Mouse (Mus musculus): ENCODE data around the gene Decr2. TPM values are rescaled to one million over a fixed set of nuclear protein-coding genes. Genes with fewer than 3 reads are reported as not detected.
"Not testable (repeated sequence)": the region's sequence is repeated elsewhere in the genome, so short reads cannot be mapped to it uniquely, and the experiment has no call there.

Decr2 gene
- polyA plus RNA-seq, 1 experiment, result 0.35 TPM

DNA sequence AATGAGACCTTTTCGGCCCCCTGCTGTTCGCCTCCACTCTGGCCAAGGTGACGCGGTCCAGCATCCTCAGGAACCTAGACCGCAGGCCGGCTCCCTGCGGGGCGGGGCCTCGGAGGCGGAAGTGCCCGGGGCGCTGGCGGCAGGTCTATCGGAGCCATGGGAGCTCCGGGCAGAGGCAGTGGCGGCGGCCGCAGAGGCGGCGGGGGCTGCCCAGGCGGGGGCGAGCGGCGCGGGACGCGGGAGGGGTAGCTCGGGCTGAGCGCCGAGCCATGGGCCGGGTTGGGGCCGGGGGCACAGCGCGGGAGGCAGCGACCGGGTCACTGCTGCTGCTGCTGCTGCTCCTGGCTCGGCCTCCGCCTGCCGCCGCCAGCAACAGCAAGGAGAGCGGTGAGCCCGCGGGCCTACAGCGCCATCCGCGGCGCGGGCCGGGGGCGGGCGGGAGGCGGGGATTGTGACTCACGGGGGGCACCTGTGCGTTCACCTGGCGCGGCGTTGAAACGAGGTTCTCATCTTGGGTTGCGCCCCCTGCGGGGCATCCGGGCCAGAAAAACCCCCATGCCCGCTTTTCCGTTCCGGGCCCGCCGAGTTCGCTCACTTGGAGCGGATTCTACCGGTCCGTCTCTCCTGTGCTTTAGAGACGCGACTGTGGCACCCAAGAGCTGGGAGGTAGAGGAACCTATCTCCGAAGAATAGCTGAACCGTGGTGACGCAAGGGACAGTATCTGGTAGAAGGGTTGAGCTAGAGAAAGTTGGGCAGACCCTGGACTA lies 23.2 kb upstream of the Decr2 start, which contains the start of gene Tmem8:
Gene Tmem8 (plus strand): TSS at position 119 of the 768 bp plus-strand sequence.
- peak within 1 kb of the TSS; percentile 92 for H3K4me3 ChIP-seq (replicated peaks)
- TF ChIP-seq GATA1 (IDR thresholded peaks at IDR 0.05; ENCODE audit: borderline replicate concordance, low read length), result no peak
- TF ChIP-seq FLI1 (IDR thresholded peaks at IDR 0.05; ENCODE audit: low read length), result no peak
- no peaks in the 10 kb centered on the region for H3K36me3 ChIP-seq (replicated peaks; ENCODE audit: low read length)
- peaks cover 82% of the 10 kb centered on the region for H3K27me3 ChIP-seq (replicated peaks)
- H3K9me3 ChIP-seq, result peaks cover 5% of the 10 kb centered on the region; the same call in 1 of the 2 replicates
- peaks cover 24% of the 10 kb centered on the region for H3K4me1 ChIP-seq

DNA sequence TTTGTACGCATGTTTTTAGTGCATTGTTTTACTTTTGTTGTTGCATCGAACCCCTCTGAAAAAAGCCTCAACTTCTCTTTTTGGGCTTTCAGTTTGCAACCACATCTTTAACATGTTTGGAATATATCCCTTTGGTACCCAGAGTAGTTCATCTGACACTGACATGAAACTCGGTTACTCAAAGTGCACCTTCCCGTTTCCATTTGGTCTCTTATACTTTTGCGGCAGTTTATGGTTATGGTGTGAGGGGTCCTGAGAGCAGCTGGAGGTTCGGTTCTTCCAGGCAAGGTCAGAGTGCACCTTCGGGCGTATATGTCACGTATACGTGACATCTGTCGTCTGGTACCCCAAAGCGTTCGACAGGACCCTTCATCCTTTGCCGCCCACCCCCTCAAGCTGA lies 22.6 kb upstream of the Decr2 start:
- Histone ChIP-seq H3K4me3 (replicated peaks) (peak overlapping the region; percentile 92), H3K27me3 (replicated peaks) (peaks cover 76% of the 10 kb centered on the region), H3K9me3 (peaks cover 5% of the 10 kb centered on the region; the same call in 1 of the 2 replicates), H3K36me3 (replicated peaks; ENCODE audit: low read length) (no peaks in the 10 kb centered on the region), H3K4me1 (peaks cover 20% of the 10 kb centered on the region)
- TF ChIP-seq FLI1 (IDR thresholded peaks at IDR 0.05; ENCODE audit: low read length) (no peak), GATA1 (IDR thresholded peaks at IDR 0.05; ENCODE audit: borderline replicate concordance, low read length) (no peak)

GRCm38 (mm10) chr17:26111722-26112121 lies 21.6 kb upstream of the Decr2 start:
- Histone ChIP-seq H3K36me3 (replicated peaks; ENCODE audit: low read length) (no peaks in the 10 kb centered on the region), H3K4me1 (peaks cover 20% of the 10 kb centered on the region), H3K27me3 (replicated peaks) (peaks cover 65% of the 10 kb centered on the region), H3K4me3 (replicated peaks) (no peak overlapping the region), H3K9me3 (peaks cover 5% of the 10 kb centered on the region; the same call in 1 of the 2 replicates)
- TF ChIP-seq GATA1 (IDR thresholded peaks at IDR 0.05; ENCODE audit: borderline replicate concordance, low read length) (no peak), FLI1 (IDR thresholded peaks at IDR 0.05; ENCODE audit: low read length) (no peak)

GRCm38 (mm10) chr17:26111024-26111423 lies 20.9 kb upstream of the Decr2 start:
- H3K9me3 ChIP-seq, result peaks cover 5% of the 10 kb centered on the region; the same call in 1 of the 2 replicates
- no peak overlapping the region for H3K4me3 ChIP-seq (replicated peaks)
- H3K27me3 ChIP-seq (replicated peaks), result peaks cover 60% of the 10 kb centered on the region
- TF ChIP-seq FLI1 (IDR thresholded peaks at IDR 0.05; ENCODE audit: low read length) (no peak), GATA1 (IDR thresholded peaks at IDR 0.05; ENCODE audit: borderline replicate concordance, low read length) (no peak)
- peaks cover 20% of the 10 kb centered on the region for H3K4me1 ChIP-seq
- H3K36me3 ChIP-seq (replicated peaks; ENCODE audit: low read length), result no peaks in the 10 kb centered on the region

DNA sequence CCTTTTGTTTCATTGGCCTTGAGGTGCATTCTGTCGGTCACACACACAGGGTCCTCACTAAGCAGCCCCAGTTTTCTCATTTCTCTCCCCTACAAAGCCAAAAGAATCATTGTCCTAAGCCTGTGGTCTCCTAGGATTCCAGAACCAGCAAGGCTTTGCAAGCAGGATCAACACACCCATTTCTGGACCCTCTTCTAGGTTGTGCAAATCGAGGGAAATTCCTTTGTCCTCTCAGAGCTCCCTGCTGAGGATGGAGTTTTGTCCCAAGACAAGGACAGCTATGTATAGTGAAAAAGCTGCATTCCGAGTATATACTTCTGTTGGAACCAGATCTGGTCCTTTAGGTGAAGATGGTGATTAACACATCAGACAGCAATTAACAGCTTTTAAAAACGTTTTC lies 20.0 kb upstream of the Decr2 start:
- H3K9me3 ChIP-seq, result peaks cover 5% of the 10 kb centered on the region; the same call in 1 of the 2 replicates

DNA sequence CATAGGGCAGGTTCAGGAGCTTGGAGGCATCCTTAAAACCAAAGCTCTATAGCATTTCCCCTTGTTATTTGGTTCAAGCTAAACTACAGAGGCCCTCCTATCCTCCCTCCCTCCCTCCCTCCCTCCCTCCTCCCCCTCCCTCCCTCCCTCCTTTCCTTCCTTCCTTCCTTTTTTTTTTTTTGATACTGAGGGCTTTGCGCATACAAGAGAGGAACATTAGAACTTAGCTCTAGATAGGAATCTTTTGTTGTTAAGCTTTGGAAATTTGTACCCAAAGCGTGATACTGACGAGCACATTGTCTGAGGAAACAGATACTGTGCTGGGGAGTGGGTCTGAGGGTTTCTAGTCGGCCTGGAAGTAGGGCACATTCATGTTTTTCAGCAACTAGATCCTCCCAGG lies 15.5 kb upstream of the Decr2 start:
- Histone ChIP-seq H3K9me3 (peaks cover 5% of the 10 kb centered on the region; the same call in 1 of the 2 replicates), H3K36me3 (replicated peaks; ENCODE audit: low read length) (no peaks in the 10 kb centered on the region), H3K4me3 (replicated peaks) (no peak overlapping the region), H3K4me1 (peaks cover 32% of the 10 kb centered on the region), H3K27me3 (replicated peaks) (peaks cover 9% of the 10 kb centered on the region)
- no peak for TF ChIP-seq GATA1 (IDR thresholded peaks at IDR 0.05; ENCODE audit: borderline replicate concordance, low read length)
- no peak for TF ChIP-seq FLI1 (IDR thresholded peaks at IDR 0.05; ENCODE audit: low read length)

More for the DNA sequence above, 20.0 kb upstream of the Decr2 start:
- TF ChIP-seq GATA1 (IDR thresholded peaks at IDR 0.05; ENCODE audit: borderline replicate concordance, low read length) (no peak), FLI1 (IDR thresholded peaks at IDR 0.05; ENCODE audit: low read length) (no peak)
- no peak overlapping the region for H3K4me3 ChIP-seq (replicated peaks)
- no peaks in the 10 kb centered on the region for H3K36me3 ChIP-seq (replicated peaks; ENCODE audit: low read length)
- peaks cover 51% of the 10 kb centered on the region for H3K27me3 ChIP-seq (replicated peaks)
- peaks cover 24% of the 10 kb centered on the region for H3K4me1 ChIP-seq

- TF ChIP-seq GATA1 (IDR thresholded peaks at IDR 0.05; ENCODE audit: borderline replicate concordance, low read length), result no peak
- TF ChIP-seq FLI1 (IDR thresholded peaks at IDR 0.05; ENCODE audit: low read length), result no peak
- Histone ChIP-seq H3K27me3 (replicated peaks) (peaks cover 4% of the 10 kb centered on the region), H3K4me3 (replicated peaks) (peak overlapping the region; percentile 77), H3K9me3 (no peaks in the 10 kb centered on the region), H3K36me3 (replicated peaks; ENCODE audit: low read length) (no peaks in the 10 kb centered on the region), H3K4me1 (peaks cover 41% of the 10 kb centered on the region)
Measured at GRCm38 (mm10) chr17:26101478-26101877, 11.3 kb upstream of the Decr2 start.

DNA sequence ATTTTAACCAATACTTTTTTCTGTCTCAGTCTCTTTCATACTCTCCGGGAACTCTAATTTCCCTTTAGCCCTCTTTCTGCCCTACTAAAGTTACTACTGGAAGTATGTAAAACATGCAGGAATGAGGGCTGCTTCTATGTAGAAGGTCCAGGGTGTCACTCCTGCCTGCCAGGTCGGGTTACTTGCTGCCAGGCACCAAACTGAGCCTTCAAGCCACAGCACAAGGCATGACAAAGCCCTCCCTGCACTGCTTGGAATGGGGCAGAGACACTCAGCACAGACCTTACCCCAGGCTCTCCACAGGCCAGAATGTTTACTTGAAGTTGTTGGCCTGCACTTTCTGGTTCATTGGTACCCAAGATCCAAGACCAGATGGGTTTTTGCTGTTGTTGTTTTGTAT lies 10.0 kb upstream of the Decr2 start:
- Histone ChIP-seq H3K4me3 (replicated peaks) (no peak overlapping the region), H3K27me3 (replicated peaks) (peaks cover 7% of the 10 kb centered on the region), H3K4me1 (peaks cover 41% of the 10 kb centered on the region), H3K36me3 (replicated peaks; ENCODE audit: low read length) (no peaks in the 10 kb centered on the region), H3K9me3 (no peaks in the 10 kb centered on the region)
- no peak for TF ChIP-seq FLI1 (IDR thresholded peaks at IDR 0.05; ENCODE audit: low read length)
- TF ChIP-seq GATA1 (IDR thresholded peaks at IDR 0.05; ENCODE audit: borderline replicate concordance, low read length), result no peak

DNA sequence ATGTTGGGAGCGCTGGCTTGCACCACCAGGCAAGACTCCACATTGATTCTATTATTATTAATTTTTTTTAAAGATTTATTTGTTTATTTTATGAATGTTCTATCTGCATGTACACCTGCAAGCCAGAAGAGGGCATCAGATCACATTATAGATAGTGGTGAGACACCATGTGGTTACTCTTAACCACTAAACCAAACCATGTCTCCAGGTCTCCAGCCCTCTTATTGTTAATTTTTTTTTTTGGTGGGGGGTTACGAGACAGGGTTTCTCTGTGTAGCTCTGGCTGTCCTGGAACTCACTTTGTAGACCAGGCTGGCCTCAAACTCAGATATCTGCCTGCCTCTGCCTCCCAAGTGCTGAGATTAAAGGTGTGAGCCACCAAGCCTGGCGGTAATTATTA lies 9.2 kb upstream of the Decr2 start:
- peaks cover 47% of the 10 kb centered on the region for H3K4me1 ChIP-seq
- peaks cover 16% of the 10 kb centered on the region for H3K27me3 ChIP-seq (replicated peaks)
- not testable (repeated sequence) for H3K4me3 ChIP-seq (replicated peaks); H3K36me3 ChIP-seq (replicated peaks; ENCODE audit: low read length); H3K9me3 ChIP-seq

- Histone ChIP-seq H3K4me3 (replicated peaks) (no peak overlapping the region), H3K4me1 (peaks cover 52% of the 10 kb centered on the region), H3K36me3 (replicated peaks; ENCODE audit: low read length) (no peaks in the 10 kb centered on the region), H3K27me3 (replicated peaks) (peaks cover 23% of the 10 kb centered on the region), H3K9me3 (no peaks in the 10 kb centered on the region)
- TF ChIP-seq FLI1 (IDR thresholded peaks at IDR 0.05; ENCODE audit: low read length) (no peak), GATA1 (IDR thresholded peaks at IDR 0.05; ENCODE audit: borderline replicate concordance, low read length) (no peak)
Measured at GRCm38 (mm10) chr17:26098461-26098860, 8.3 kb upstream of the Decr2 start.

Data from megakaryocyte, embryonic 14.5 days (primary cell).